Mouse (Mus musculus): ENCODE data around the gene Arl16. TPM values are rescaled to one million over a fixed set of nuclear protein-coding genes. Genes with fewer than 3 reads are reported as not detected.

Arl16 gene
- polyA plus RNA-seq, 1 experiment from 2014 or later: 64.8 TPM

DNA sequence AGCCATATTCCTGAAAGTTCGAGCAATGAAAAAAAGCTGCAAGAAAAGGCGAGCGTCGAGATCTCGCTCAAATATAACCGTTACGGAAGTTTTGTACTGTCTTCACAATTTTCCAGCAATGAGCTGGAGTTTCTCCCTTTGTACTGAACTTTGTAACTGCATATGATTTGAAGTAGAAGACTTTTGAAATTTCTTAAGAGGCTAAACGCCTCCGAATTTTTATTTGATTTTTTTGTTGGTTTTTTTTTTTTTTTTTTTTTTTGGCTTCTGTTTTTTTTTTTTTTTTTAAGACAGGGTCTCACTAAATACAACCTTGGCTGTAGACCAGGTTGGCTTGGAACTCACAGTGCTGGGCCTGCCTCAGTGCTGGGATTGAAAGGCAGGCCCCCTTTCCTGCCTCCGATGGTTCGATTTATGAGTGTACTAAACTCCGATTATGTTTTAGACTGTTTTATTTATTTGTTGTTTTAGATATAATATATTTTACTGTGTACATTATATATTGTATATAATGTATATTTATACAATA is 29.5 kb downstream of the Arl16 start:
- H3K9me3 ChIP-seq: no peaks in the 10 kb centered on the region
- H3K4me1 ChIP-seq (replicated peaks): peaks cover 13% of the 10 kb centered on the region
- ATAC-seq (ENCODE audit: low read depth): no peak
- 31% methylated on average over 12 of the region's 12 CpGs for WGBS
- H3K36me3 ChIP-seq: peaks cover 20% of the 10 kb centered on the region
- H3K9ac ChIP-seq: peak overlapping the region; percentile 97
- H3K27ac ChIP-seq (replicated peaks): peak overlapping the region; percentile 81; the same call in 1 of the 2 replicates
- peak overlapping the region; percentile 98 for H3K4me3 ChIP-seq
- no peaks in the 10 kb centered on the region for H3K27me3 ChIP-seq
- peak overlapping the region; percentile 90 for H3K4me2 ChIP-seq

DNA sequence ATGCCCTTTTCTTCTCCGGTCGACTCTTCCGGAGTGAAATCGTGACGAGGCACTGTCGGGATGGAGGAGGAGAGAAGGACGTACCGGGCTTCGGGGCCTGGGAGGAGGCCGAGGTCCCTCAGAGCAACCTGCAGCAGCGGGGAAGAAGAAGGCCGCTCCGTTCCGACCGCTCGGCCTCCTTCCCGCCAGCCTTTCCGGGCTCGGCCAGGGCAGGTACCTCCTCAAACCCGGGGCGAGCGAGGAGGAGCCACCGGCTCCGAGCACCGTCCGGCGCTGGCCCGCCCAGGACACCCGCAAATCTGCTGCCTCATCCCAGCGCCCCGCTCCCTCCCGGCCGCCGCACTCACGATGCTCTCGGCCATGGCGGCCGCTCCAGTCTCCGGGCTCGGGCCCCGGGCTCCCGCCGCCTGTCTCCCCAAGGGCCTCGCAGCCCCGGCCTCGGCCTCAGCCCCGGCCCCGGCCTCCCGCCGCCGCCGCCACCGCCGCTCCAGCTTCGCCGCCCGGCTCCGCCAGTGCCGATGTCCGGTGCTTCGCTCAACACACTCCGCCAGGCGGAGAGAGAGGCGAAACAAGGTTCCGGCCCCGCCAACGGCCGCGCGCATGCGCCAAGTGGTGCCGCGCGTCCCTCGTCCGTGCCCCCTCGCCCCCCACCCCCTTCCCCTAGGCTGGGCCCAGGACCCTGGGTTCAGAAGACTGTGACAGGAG is 30.1 kb downstream of the Arl16 start, which contains the start of gene Nploc4:
Gene Nploc4 (minus strand): TSS at position 557 of the 705 bp plus-strand sequence.
- Histone ChIP-seq H3K27me3 (no peaks in the 10 kb centered on the region), H3K27ac (replicated peaks) (peak within 1 kb of the TSS; percentile 81), H3K9me3 (no peaks in the 10 kb centered on the region), H3K4me1 (replicated peaks) (peaks cover 13% of the 10 kb centered on the region), H3K9ac (peak within 1 kb of the TSS; percentile 97), H3K4me2 (peak within 1 kb of the TSS; percentile 90), H3K4me3 (peak within 1 kb of the TSS; percentile 98), H3K36me3 (peaks cover 26% of the 10 kb centered on the region)
- ATAC-seq (ENCODE audit: low read depth): peak; percentile 88
- under 1% methylated on average over 63 of the region's 77 CpGs for WGBS

DNA sequence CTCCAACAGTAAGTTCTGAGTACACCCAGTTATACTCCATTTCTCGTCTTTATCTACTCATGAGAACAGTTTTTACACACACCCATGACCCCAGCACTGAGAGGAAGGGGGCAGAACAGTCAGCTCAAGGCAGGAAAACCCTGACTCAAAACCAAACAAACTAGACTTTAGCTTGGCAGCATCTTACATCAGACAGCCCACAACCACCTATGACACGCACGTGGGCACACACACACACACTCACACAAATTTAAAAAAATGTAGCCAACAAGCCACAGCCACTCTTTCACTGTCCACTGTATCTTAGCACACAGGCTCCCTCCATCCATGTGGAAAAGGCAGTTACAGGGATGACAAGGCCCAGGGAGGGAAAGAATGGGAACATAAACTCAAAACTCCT is 40.7 kb downstream of the Arl16 start:
- ATAC-seq (ENCODE audit: low read depth): no peak
- no peaks in the 10 kb centered on the region for H3K27me3 ChIP-seq
- 94% methylated on average over 3 of the region's 3 CpGs for whole genome bisulfite sequencing
- H3K9me3 ChIP-seq: no peaks in the 10 kb centered on the region
- H3K4me3 ChIP-seq: no peak overlapping the region
- no peak overlapping the region for H3K27ac ChIP-seq (replicated peaks)
- H3K9ac ChIP-seq: no peak overlapping the region
- H3K4me1 ChIP-seq (replicated peaks): peaks cover 4% of the 10 kb centered on the region; the same call in 1 of the 2 replicates
- peaks cover 79% of the 10 kb centered on the region for H3K36me3 ChIP-seq
- H3K4me2 ChIP-seq: no peak overlapping the region

DNA sequence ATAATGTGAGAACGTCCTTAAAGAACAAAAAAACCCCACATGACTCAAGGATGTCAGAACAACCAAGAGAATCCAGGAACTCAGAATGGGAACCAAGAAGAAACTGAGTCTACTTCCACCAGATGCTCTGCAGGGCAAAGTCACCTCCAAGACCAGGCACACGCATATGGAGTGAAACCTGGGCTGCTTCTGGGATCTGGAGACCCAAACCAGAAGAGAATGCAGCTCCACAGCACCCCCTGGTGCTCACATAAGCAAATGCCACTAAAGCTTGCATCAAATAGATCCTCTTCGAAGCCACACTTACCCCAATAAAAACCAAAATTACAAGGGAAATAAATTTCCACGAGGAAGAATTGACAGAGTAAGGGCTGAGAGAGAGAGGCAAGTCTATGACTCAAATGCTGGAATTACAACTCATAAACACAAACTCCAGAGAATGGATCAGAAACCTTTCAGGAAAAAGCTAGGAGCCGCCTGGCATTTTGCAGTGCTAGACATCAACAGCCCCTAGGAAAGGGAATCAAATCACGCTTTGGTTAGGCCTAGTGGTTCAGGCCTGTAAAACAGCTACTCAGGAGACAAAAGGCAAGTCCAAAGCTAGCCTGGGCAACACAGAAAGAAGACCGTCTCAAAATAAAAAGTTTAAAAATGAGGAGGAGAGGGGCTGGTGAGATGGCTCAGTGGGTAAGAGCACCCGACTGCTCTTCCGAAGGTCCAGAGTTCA is 43.7 kb downstream of the Arl16 start:
- Histone ChIP-seq H3K4me3 (no peak overlapping the region), H3K36me3 (peaks cover 86% of the 10 kb centered on the region), H3K4me1 (replicated peaks) (peaks cover 4% of the 10 kb centered on the region; the same call in 1 of the 2 replicates), H3K27ac (replicated peaks) (no peak overlapping the region), H3K27me3 (no peaks in the 10 kb centered on the region), H3K9me3 (no peaks in the 10 kb centered on the region), H3K4me2 (no peak overlapping the region), H3K9ac (no peak overlapping the region)
- no peak for ATAC-seq (ENCODE audit: low read depth)
- WGBS: 69% methylated on average over 9 of the region's 9 CpGs

DNA sequence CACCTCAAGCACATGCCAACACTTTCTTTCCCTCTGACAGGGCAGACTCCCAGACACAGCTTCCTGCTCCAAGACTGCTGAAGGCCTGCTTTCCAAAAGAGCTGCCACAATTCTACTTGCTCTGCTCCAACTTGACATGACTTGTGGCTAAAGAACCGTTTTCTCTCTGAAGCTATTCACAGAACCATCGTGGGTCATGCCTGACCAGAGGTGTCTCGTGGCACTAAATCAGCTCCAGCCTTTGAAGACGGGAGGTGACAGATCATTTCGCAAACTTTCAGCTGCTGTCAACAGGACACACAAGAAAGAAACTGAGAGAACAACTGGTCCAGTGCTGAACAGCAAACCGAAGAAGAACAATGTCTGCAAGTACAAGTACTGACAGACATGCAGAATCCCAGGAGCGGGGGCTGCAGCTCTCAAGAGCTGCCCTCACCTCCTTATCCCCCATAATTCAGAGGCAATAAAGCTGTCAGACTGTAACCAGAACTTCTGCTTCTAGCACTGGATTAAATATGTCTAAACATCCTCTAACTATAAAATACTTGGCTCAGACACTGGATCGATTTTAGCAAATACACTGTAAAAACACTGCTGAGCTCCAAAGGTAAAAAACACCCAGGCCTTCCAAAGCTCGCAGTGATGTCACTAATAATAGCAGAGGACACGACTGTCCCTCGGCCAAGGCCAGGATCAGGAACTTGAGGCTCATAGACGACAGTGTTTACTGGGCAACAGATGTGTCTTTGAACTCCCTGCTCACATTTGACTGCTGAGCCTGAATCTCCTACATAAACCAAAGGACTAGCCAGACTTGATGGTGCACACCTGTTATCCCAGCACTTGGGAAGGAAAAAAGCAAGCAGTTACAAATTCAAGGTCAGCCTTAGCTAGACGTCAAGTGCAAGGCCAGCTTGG is 44.5 kb downstream of the Arl16 start:
- no peak overlapping the region for H3K9ac ChIP-seq
- peaks cover 86% of the 10 kb centered on the region for H3K36me3 ChIP-seq
- peaks cover 4% of the 10 kb centered on the region; the same call in 1 of the 2 replicates for H3K4me1 ChIP-seq (replicated peaks)
- 0 out of 2 replicates have a peak overlapping the region, but pooled peaks have one; percentile 18 for H3K27ac ChIP-seq (replicated peaks)
- no peak overlapping the region for H3K4me3 ChIP-seq
- no peaks in the 10 kb centered on the region for H3K9me3 ChIP-seq
- H3K27me3 ChIP-seq: no peaks in the 10 kb centered on the region
- H3K4me2 ChIP-seq: no peak overlapping the region
- 74% methylated on average over 13 of the region's 13 CpGs for WGBS
- no peak for ATAC-seq (ENCODE audit: low read depth)

DNA sequence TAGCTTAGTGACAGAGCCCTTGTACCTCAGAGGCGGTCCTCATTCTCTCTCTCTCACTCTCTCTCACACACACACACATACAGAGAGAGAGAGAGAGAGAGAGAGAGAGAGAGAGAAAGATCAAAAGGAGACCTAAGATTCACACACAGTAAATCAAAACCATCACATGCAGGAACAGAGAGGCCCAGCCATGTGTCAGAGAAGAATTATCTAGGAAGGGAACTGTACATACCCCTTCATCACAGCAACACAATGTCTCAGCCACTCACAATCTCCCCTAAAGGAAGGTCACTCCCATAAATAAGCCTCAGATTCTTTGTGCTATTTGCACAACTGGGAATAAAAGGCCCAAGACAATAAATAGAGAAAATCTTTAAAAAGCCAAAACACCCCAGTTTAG is 48.8 kb downstream of the Arl16 start:
- no peak overlapping the region for H3K9ac ChIP-seq
- H3K27me3 ChIP-seq: no peaks in the 10 kb centered on the region
- peaks cover 4% of the 10 kb centered on the region; the same call in 1 of the 2 replicates for H3K4me1 ChIP-seq (replicated peaks)
- H3K27ac ChIP-seq (replicated peaks): no peak overlapping the region
- H3K9me3 ChIP-seq: no peaks in the 10 kb centered on the region
- no peak overlapping the region for H3K4me3 ChIP-seq
- ATAC-seq (ENCODE audit: low read depth): no peak
- no peak overlapping the region for H3K4me2 ChIP-seq
- WGBS: 53% methylated on average over 1 of the region's 1 CpGs
- H3K36me3 ChIP-seq: peaks cover 92% of the 10 kb centered on the region

DNA sequence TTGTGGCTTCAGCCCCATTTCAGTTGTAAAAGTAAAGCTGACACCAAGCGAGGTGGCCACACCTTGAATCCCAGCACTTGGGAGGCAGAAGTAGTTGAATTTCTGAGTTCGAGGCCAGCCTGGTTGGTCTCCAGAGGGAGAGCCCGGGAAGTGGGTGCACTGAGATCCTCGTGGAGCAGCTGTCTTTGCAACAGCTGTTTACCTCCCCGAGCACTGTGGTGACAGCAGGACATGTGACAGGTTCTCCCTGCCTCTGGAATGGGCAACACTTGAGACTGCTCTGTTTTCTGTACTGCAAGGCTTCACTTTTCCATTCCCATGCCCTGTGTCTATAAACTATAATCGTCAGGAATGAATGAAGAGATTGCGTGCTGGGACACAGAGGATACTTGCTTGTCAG is 49.6 kb downstream of the Arl16 start:
- Histone ChIP-seq H3K9me3 (no peaks in the 10 kb centered on the region), H3K27ac (replicated peaks) (no peak overlapping the region), H3K9ac (no peak overlapping the region), H3K4me2 (no peak overlapping the region), H3K36me3 (peaks cover 92% of the 10 kb centered on the region), H3K4me3 (no peak overlapping the region), H3K4me1 (replicated peaks) (no peaks in the 10 kb centered on the region), H3K27me3 (no peaks in the 10 kb centered on the region)
- 90% methylated on average over 7 of the region's 7 CpGs for WGBS
- ATAC-seq (ENCODE audit: low read depth): no peak

Other genes with a start within 250 kb of the Arl16 start
- gene Bahcc1, start 234.7 kb downstream of the Arl16 start, polyA plus RNA-seq (2015; fragmentation: Nextera tagmentation; extraction: Ambion mirVana): 13.6 and 15.3 TPM in 2 replicates
- 3,932 and 3,979 TPM in 2 replicates for gene Actg1, start 119.1 kb downstream of the Arl16 start, polyA plus RNA-seq (2015; fragmentation: Nextera tagmentation; extraction: Ambion mirVana)
- 1.3 and 1.5 TPM in 2 replicates for gene Fscn2, start 106.1 kb downstream of the Arl16 start, polyA plus RNA-seq (2015; fragmentation: Nextera tagmentation; extraction: Ambion mirVana)
- 53.9 and 59.7 TPM in 2 replicates for gene Faap100, start 88.8 kb downstream of the Arl16 start, polyA plus RNA-seq (2015; fragmentation: Nextera tagmentation; extraction: Ambion mirVana)
- 33.5 and 33.8 TPM in 2 replicates for gene Nploc4, start 29.9 kb downstream of the Arl16 start, polyA plus RNA-seq (2015; fragmentation: Nextera tagmentation; extraction: Ambion mirVana)
- gene Tspan10, start 25.0 kb downstream of the Arl16 start, polyA plus RNA-seq (2015; fragmentation: Nextera tagmentation; extraction: Ambion mirVana): not detected in 2 replicates
- 0.29 and 0.34 TPM in 2 replicates for gene Pde6g, start 14.1 kb downstream of the Arl16 start, polyA plus RNA-seq (2015; fragmentation: Nextera tagmentation; extraction: Ambion mirVana)
- 8.5 and 10.4 TPM in 2 replicates for gene Oxld1, start 9.5 kb downstream of the Arl16 start, polyA plus RNA-seq (2015; fragmentation: Nextera tagmentation; extraction: Ambion mirVana)
- 26.3 and 26.9 TPM in 2 replicates for gene Ccdc137, start 9.5 kb downstream of the Arl16 start, polyA plus RNA-seq (2015; fragmentation: Nextera tagmentation; extraction: Ambion mirVana)
- gene Mrpl12, start 17.0 kb upstream of the Arl16 start, polyA plus RNA-seq (2015; fragmentation: Nextera tagmentation; extraction: Ambion mirVana): 123 and 124 TPM in 2 replicates
- 29.3 and 31.1 TPM in 2 replicates for gene Slc25a10, start 24.2 kb upstream of the Arl16 start, polyA plus RNA-seq (2015; fragmentation: Nextera tagmentation; extraction: Ambion mirVana)
- gene Gcgr, start 63.1 kb upstream of the Arl16 start, polyA plus RNA-seq (2015; fragmentation: Nextera tagmentation; extraction: Ambion mirVana): 0.20 and 0.28 TPM in 2 replicates
- 201 and 236 TPM in 2 replicates for gene Mcrip1, start 82.1 kb upstream of the Arl16 start, polyA plus RNA-seq (2015; fragmentation: Nextera tagmentation; extraction: Ambion mirVana)
- not detected in 2 replicates for gene Ppp1r27, start 83.5 kb upstream of the Arl16 start, polyA plus RNA-seq (2015; fragmentation: Nextera tagmentation; extraction: Ambion mirVana)
- 329 and 382 TPM in 2 replicates for gene P4hb, start 105.6 kb upstream of the Arl16 start, polyA plus RNA-seq (2015; fragmentation: Nextera tagmentation; extraction: Ambion mirVana)
- 529 and 543 TPM in 2 replicates for gene Arhgdia, start 114.0 kb upstream of the Arl16 start, polyA plus RNA-seq (2015; fragmentation: Nextera tagmentation; extraction: Ambion mirVana)
- 292 and 326 TPM in 2 replicates for gene Alyref, start 130.8 kb upstream of the Arl16 start, polyA plus RNA-seq (2015; fragmentation: Nextera tagmentation; extraction: Ambion mirVana)
- 175 and 192 TPM in 2 replicates for gene Anapc11, start 130.8 kb upstream of the Arl16 start, polyA plus RNA-seq (2015; fragmentation: Nextera tagmentation; extraction: Ambion mirVana)
- gene Npb, start 140.9 kb upstream of the Arl16 start, polyA plus RNA-seq (2015; fragmentation: Nextera tagmentation; extraction: Ambion mirVana): 0.81 TPM in 1 of 2 replicates, not detected in the other
- 167 and 175 TPM in 2 replicates for gene Pcyt2, start 150.3 kb upstream of the Arl16 start, polyA plus RNA-seq (2015; fragmentation: Nextera tagmentation; extraction: Ambion mirVana)
- gene Sirt7, start 157.6 kb upstream of the Arl16 start, polyA plus RNA-seq (2015; fragmentation: Nextera tagmentation; extraction: Ambion mirVana): 52.0 and 55.2 TPM in 2 replicates
- gene Mafg, start 166.0 kb upstream of the Arl16 start, polyA plus RNA-seq (2015; fragmentation: Nextera tagmentation; extraction: Ambion mirVana): 35.5 and 36.0 TPM in 2 replicates
- gene Pycr1, start 176.2 kb upstream of the Arl16 start, polyA plus RNA-seq (2015; fragmentation: Nextera tagmentation; extraction: Ambion mirVana): 24.7 and 24.8 TPM in 2 replicates
- gene Myadml2, start 180.6 kb upstream of the Arl16 start, polyA plus RNA-seq (2015; fragmentation: Nextera tagmentation; extraction: Ambion mirVana): 0.66 and 1.7 TPM in 2 replicates
- gene Notum, start 193.6 kb upstream of the Arl16 start, polyA plus RNA-seq (2015; fragmentation: Nextera tagmentation; extraction: Ambion mirVana): 2.5 and 2.7 TPM in 2 replicates
- 131 and 141 TPM in 2 replicates for gene Aspscr1, start 205.4 kb upstream of the Arl16 start, polyA plus RNA-seq (2015; fragmentation: Nextera tagmentation; extraction: Ambion mirVana)
- gene Cenpx, start 246.1 kb upstream of the Arl16 start, polyA plus RNA-seq (2015; fragmentation: Nextera tagmentation; extraction: Ambion mirVana): 91.2 and 101 TPM in 2 replicates
- gene Lrrc45, start 246.3 kb upstream of the Arl16 start, polyA plus RNA-seq (2015; fragmentation: Nextera tagmentation; extraction: Ambion mirVana): 64.4 and 66.0 TPM in 2 replicates

Measured in neural tube, embryonic 13.5 days (tissue).